Mouse (Mus musculus) kidney, postnatal 0 days (tissue): Measurements from ENCODE around the gene Dusp6. TPM values are rescaled to one million over a fixed set of nuclear protein-coding genes. Genes with fewer than 3 reads are reported as not detected.

ENCODE experiments used
- ATAC-seq: fragments of 200-750 bp; cut with Nextera tagmentation; replicated peaks from 2 replicates; pipeline ENCODE4 v1.8.0; 2017; ENCODE audit warnings: low read depth, moderate number of reproducible peaks, moderate TSS enrichment, moderate library complexity; ENCODE audit not compliant: low FRiP score
- DNase-seq: peaks from one replicate; pipeline ENCODE4 v3.0.0-alpha.2; 2016; ENCODE audit warnings: low spot score
- H3K27ac ChIP-seq: fragments of 300-500 bp; sonication (generic); 2 replicates; pipeline ENCODE4 v1.5.1; 2014; ENCODE audit warnings: mild to moderate bottlenecking
- H3K27me3 ChIP-seq: fragments of 300-500 bp; sonication (generic); 2 replicates; pipeline ENCODE4 v1.6.1; 2014; ENCODE audit warnings: low read length, mixed read lengths; ENCODE audit not compliant: insufficient read depth
- H3K36me3 ChIP-seq: fragments of 300-500 bp; sonication (generic); 2 replicates; pipeline ENCODE4 v1.6.1; 2014; ENCODE audit warnings: low read length, mixed read lengths; ENCODE audit not compliant: insufficient read depth
- H3K4me1 ChIP-seq: fragments of 300-500 bp; sonication (generic); replicated peaks from 2 replicates; pipeline ENCODE4 v1.6.1; 2014; ENCODE audit warnings: antibody characterized with exemption, low read length, mixed read lengths; ENCODE audit not compliant: insufficient read depth
- H3K4me2 ChIP-seq: fragments of 300-500 bp; sonication (generic); 2 replicates; pipeline ENCODE4 v1.6.1; 2014; ENCODE audit warnings: mild to moderate bottlenecking, low read length, moderate library complexity, mixed read lengths
- H3K4me3 ChIP-seq: fragments of 300-500 bp; sonication (generic); replicated peaks from 2 replicates; pipeline ENCODE4 v1.5.1; 2014; ENCODE audit warnings: low read depth, low read length
- H3K9ac ChIP-seq: fragments of 300-500 bp; sonication (generic); 2 replicates; pipeline ENCODE4 v1.6.1; 2014; ENCODE audit warnings: low read depth, low read length
- H3K9me3 ChIP-seq: fragments of 300-500 bp; sonication (generic); replicated peaks from 2 replicates; pipeline ENCODE4 v1.6.1; 2016; ENCODE audit warnings: low read length, inconsistent platforms, mixed read lengths
- CTCF ChIP-seq: IDR thresholded peaks from 2 replicates; pipeline ENCODE4 v1.5.1; 2016; ENCODE audit warnings: antibody characterized with exemption, low read depth, mild to moderate bottlenecking, moderate library complexity
- WGBS: fragments of 180-500 bp; shearing (Covaris S2); extraction: QIAGEN DNeasy Blood & Tissue Kit; methylation state at CpG from one replicate; pipeline ENCODE4 v1.1.7; 2014; 5-methylcytosine and 5-hydroxymethylcytosine counted together
- polyA plus RNA-seq: library from polyadenylated mRNA; unstranded; fragments of >200 nt; fragmentation: Nextera tagmentation; extraction: Ambion mirVana; gene quantifications from 2 replicates; pipeline ENCODE4 v1.2.1, GENCODE M21; 2015

Dusp6 gene
- polyA plus RNA-seq, 1 experiment from 2014 or later: 73.4 TPM

DNA sequence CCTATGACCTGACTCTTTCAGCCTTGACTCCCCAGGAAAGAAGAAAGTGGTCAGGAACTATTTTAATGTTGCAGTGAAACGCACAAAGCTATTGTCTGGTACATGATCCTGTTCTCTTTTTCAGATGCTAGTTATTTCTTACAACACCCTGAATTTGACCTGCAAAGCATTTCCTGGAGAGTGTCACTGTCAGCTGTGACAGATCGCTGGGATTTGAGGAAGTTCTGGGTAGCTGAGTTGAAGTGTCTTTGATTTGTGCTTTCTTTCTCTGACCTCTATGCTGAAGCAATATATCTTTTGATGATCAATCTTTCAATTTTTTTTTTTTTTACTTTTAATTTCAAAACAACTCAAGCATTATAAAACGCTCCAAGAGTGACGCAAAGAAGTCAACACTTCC, 39.0 kb downstream of the Dusp6 start:
- 0 out of 2 replicates have a peak, but pooled peaks cover 5% of the 10 kb centered on the region for H3K4me1 ChIP-seq
- no peak overlapping the region for H3K4me3 ChIP-seq
- TF ChIP-seq CTCF: no peak
- 31% methylated on average over 4 of the region's 4 CpGs for WGBS
- peak; percentile 70 for DNase-seq
- H3K9me3 ChIP-seq: no peaks in the 10 kb centered on the region
- no peak overlapping the region for H3K4me2 ChIP-seq
- H3K27ac ChIP-seq: no peak overlapping the region
- no peaks in the 10 kb centered on the region for H3K36me3 ChIP-seq
- H3K9ac ChIP-seq: no peak overlapping the region
- no peaks in the 10 kb centered on the region for H3K27me3 ChIP-seq
- no peak for ATAC-seq

DNA sequence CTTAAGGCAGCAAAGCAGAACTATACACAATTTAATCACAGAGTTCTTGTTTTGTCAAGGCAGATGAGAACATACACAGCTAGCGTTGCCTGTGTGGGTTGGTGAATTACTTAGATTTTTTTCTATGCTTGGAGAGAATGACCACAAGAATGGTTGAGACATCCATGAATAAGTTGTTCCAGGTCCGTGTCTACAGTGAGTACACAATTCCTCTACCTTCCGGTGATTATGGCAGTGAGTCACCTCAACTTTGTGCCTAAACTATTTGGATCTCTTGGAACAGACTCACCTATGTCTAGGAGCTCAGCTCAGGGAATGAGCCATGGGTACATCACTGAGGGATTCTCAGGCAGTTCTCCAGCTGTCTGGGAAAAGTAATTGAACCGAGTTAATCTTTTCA, 45.8 kb downstream of the Dusp6 start:
- ATAC-seq (no peak), DNase-seq (no peak)
- Histone ChIP-seq H3K4me2 (no peak overlapping the region), H3K9me3 (no peaks in the 10 kb centered on the region), H3K27me3 (no peaks in the 10 kb centered on the region), H3K9ac (no peak overlapping the region), H3K4me3 (no peak overlapping the region), H3K27ac (no peak overlapping the region), H3K4me1 (no peaks in the 10 kb centered on the region), H3K36me3 (no peaks in the 10 kb centered on the region)
- TF ChIP-seq CTCF: no peak
- WGBS: 91% methylated on average over 4 of the region's 4 CpGs

GRCm38 (mm10) chr10:99309617-99310016, 46.6 kb downstream of the Dusp6 start:
- 69% methylated on average over 9 of the region's 9 CpGs for WGBS
- no peak for DNase-seq
- no peak overlapping the region for H3K4me3 ChIP-seq
- no peaks in the 10 kb centered on the region for H3K4me1 ChIP-seq
- H3K27ac ChIP-seq: no peak overlapping the region
- no peak overlapping the region for H3K4me2 ChIP-seq
- no peaks in the 10 kb centered on the region for H3K36me3 ChIP-seq
- no peaks in the 10 kb centered on the region for H3K27me3 ChIP-seq
- TF ChIP-seq CTCF: no peak
- no peak overlapping the region for H3K9ac ChIP-seq
- no peaks in the 10 kb centered on the region for H3K9me3 ChIP-seq
- no peak for ATAC-seq

GRCm38 (mm10) chr10:99310204-99310603, 47.2 kb downstream of the Dusp6 start:
- 62% methylated on average over 10 of the region's 10 CpGs for WGBS

DNA sequence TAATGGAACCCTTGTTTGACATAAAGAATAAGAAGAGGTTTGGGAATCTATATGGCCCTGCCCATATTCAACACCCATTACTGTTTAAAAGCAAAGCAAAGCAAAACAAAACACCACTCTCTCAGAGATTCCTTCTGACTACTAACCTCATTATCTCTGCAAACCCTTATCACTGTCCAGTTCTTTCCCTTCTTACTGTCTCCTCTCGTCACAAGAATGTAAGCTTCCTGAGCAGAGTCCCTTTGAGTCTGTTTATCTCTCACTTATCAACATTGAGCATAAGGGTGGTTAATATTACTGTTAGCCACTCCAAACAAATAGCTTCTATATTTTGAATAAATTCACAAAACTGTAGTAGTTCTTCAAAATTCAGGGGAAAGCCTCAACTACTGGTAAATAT, 48.9 kb downstream of the Dusp6 start:
- no peak for TF ChIP-seq CTCF
- no peak overlapping the region for H3K4me3 ChIP-seq
- ATAC-seq (no peak), DNase-seq (no peak)
- no peaks in the 10 kb centered on the region for H3K36me3 ChIP-seq
- H3K4me1 ChIP-seq: no peaks in the 10 kb centered on the region
- H3K9me3 ChIP-seq: no peaks in the 10 kb centered on the region
- 96% methylated on average over 1 of the region's 1 CpGs for WGBS
- no peaks in the 10 kb centered on the region for H3K27me3 ChIP-seq
- no peak overlapping the region for H3K27ac ChIP-seq
- no peak overlapping the region for H3K9ac ChIP-seq
- no peak overlapping the region for H3K4me2 ChIP-seq

More at GRCm38 (mm10) chr10:99310204-99310603, 47.2 kb downstream of the Dusp6 start:
- Histone ChIP-seq H3K4me3 (no peak overlapping the region), H3K27me3 (no peaks in the 10 kb centered on the region), H3K9ac (no peak overlapping the region), H3K4me2 (no peak overlapping the region), H3K4me1 (no peaks in the 10 kb centered on the region), H3K27ac (no peak overlapping the region), H3K36me3 (no peaks in the 10 kb centered on the region), H3K9me3 (no peaks in the 10 kb centered on the region)
- no peak for DNase-seq
- TF ChIP-seq CTCF: no peak
- ATAC-seq: no peak

- 69% methylated on average over 7 of the region's 7 CpGs for WGBS
- ATAC-seq: no peak
Measured at GRCm38 (mm10) chr10:99314366-99314765, 51.3 kb downstream of the Dusp6 start.

GRCm38 (mm10) chr10:99317057-99317456, 54.0 kb downstream of the Dusp6 start:
- Histone ChIP-seq H3K27me3 (no peaks in the 10 kb centered on the region), H3K4me2 (no peak overlapping the region), H3K9me3 (no peaks in the 10 kb centered on the region), H3K36me3 (no peaks in the 10 kb centered on the region), H3K9ac (no peak overlapping the region), H3K4me1 (no peaks in the 10 kb centered on the region), H3K4me3 (no peak overlapping the region), H3K27ac (no peak overlapping the region)
- TF ChIP-seq CTCF: no peak
- ATAC-seq: no peak
- no peak for DNase-seq

More at GRCm38 (mm10) chr10:99314366-99314765, 51.3 kb downstream of the Dusp6 start:
- no peak overlapping the region for H3K27ac ChIP-seq
- no peaks in the 10 kb centered on the region for H3K36me3 ChIP-seq
- no peak overlapping the region for H3K4me2 ChIP-seq
- H3K27me3 ChIP-seq: no peaks in the 10 kb centered on the region
- no peak for TF ChIP-seq CTCF
- H3K4me1 ChIP-seq: no peaks in the 10 kb centered on the region
- no peak overlapping the region for H3K4me3 ChIP-seq
- H3K9me3 ChIP-seq: no peaks in the 10 kb centered on the region
- DNase-seq: no peak
- H3K9ac ChIP-seq: no peak overlapping the region

Other genes with a start within 250 kb of the Dusp6 start
- gene Poc1b, start 156.2 kb upstream of the Dusp6 start, polyA plus RNA-seq: 14.0 and 15.8 TPM in 2 replicates
- 9.4 and 9.7 TPM in 2 replicates for gene Galnt4, start 155.1 kb upstream of the Dusp6 start, polyA plus RNA-seq
- gene Phxr2, start 136.9 kb upstream of the Dusp6 start, polyA plus RNA-seq: not detected in 2 replicates